8 mouse cellular contexts compared by ENCODE assay signal in genomic region chr9:120020285-120020890, GRCm38 (mm10). TPM values are rescaled to one million over a fixed set of nuclear protein-coding genes. Genes with fewer than 3 reads are reported as not detected.
A peak's percentile ranks its signal among the peaks of the same experiment; 100 is the strongest.
DNase-seq lines count a peak whose midpoint lies in the region; ATAC-seq and TF ChIP-seq lines count a peak whose summit lies in the region.

No protein-coding gene starts in this region.

- H3K36me3 ChIP-seq in neural tube, embryonic 15.5 days, result no peaks in the 10 kb centered on the region

- no peaks in the 10 kb centered on the region for H3K27me3 ChIP-seq in neural tube, embryonic 15.5 days (replicated peaks)

- DNase-seq in neural tube, embryonic 10.5 days (ENCODE audit: extremely low spot score, low spot score), result peak; percentile 83
- DNase-seq in cerebellum, adult 11-12 months, result peak; percentile 66
- DNase-seq in gastrocnemius, adult 18-20 months (ENCODE audit: low spot score), result peak; percentile 84
- DNase-seq in left cerebral cortex, postnatal 4 days, result peak; percentile 85
- DNase-seq in testis, postnatal 14 days (ENCODE audit: low spot score), result peak; percentile 54

- H3K9me3 ChIP-seq in neural tube, embryonic 15.5 days (replicated peaks), result no peaks in the 10 kb centered on the region

- H3K4me2 ChIP-seq in neural tube, embryonic 15.5 days, result no peak overlapping the region

- no peak overlapping the region for H3K9ac ChIP-seq in neural tube, embryonic 15.5 days (replicated peaks)

- intact Hi-C loops in left cerebral cortex, postnatal 4 days (cut with DNase I), result no loop called here

- no peak overlapping the region; the same call in 1 of the 2 replicates for H3K27ac ChIP-seq in neural tube, embryonic 15.5 days (replicated peaks)
- H3K27ac ChIP-seq in olfactory bulb, adult 2 months (ENCODE audit: insufficient read depth, low read depth, low read length), result 0 out of 2 replicates have a peak overlapping the region, but pooled peaks have one; percentile 25

- no peak for ATAC-seq in neural tube, embryonic 15.5 days (ENCODE audit: low FRiP score)
- ATAC-seq in inflammation-experienced regulatory T-cells, adult 6 months, result peak; percentile 46

- no peak overlapping the region for H3K4me3 ChIP-seq in neural tube, embryonic 15.5 days (replicated peaks)
- H3K4me3 ChIP-seq in olfactory bulb, adult 2 months (ENCODE audit: insufficient read depth, low read depth, low read length), result no peak overlapping the region

- TF ChIP-seq POLR2A in olfactory bulb, adult 2 months (IDR thresholded peaks at IDR 0.05; ENCODE audit: insufficient read depth, low read depth, low read length), result no peak

- no peak for TF ChIP-seq CTCF in olfactory bulb, adult 2 months (IDR thresholded peaks at IDR 0.05; ENCODE audit: insufficient read depth, low read depth, low read length)

- WGBS in neural tube, embryonic 15.5 days, result 49% methylated on average over 7 of the region's 7 CpGs
- 28% methylated on average over 7 of the region's 7 CpGs for WGBS in olfactory bulb, adult 2 months

- H3K4me1 ChIP-seq in neural tube, embryonic 15.5 days, result peaks cover 2% of the 10 kb centered on the region; the same call in 1 of the 2 replicates
- H3K4me1 ChIP-seq in olfactory bulb, adult 2 months (ENCODE audit: control insufficient read depth, insufficient read depth, low read length), result peaks cover 4% of the 10 kb centered on the region; the same call in 1 of the 2 replicates

RNA-seq across cellular contexts. Expression of gene Xirp1, which starts 3.0 kb away (rescaled TPM):
- 0.09 and 0.14 TPM in 2 replicates for polyA plus RNA-seq in neural tube, embryonic 15.5 days (2015; fragmentation: Nextera tagmentation; extraction: Ambion mirVana)
- total RNA-seq in gastrocnemius, adult 18-20 months (2021), result 100 to 1,000 TPM in 1 of 2 experiments, 10 to 100 TPM in 1; 81.3 to 590 TPM
- polyA plus RNA-seq in inflammation-experienced regulatory T-cells, adult 6 months (2017; shearing (Covaris generic)), result not detected
- total RNA-seq in left cerebral cortex, postnatal 4 days (2021), result under 1 TPM in 1 of 2 experiments, not detected in 1; 0.06 TPM
- polyA plus RNA-seq in olfactory bulb, adult 2 months (2012; ENCODE audit: insufficient read depth, insufficient read length, low replicate concordance, missing spikeins), result not detected in 2 replicates

RNA-seq across cellular contexts. Expression of gene Csrnp1, which starts 35.9 kb away (rescaled TPM):
- 1.4 and 3.4 TPM in 2 replicates for polyA plus RNA-seq in neural tube, embryonic 15.5 days (2015; fragmentation: Nextera tagmentation; extraction: Ambion mirVana)
- total RNA-seq in gastrocnemius, adult 18-20 months (2021), result 10 to 100 TPM; 11.4 to 27.0 TPM
- polyA plus RNA-seq in inflammation-experienced regulatory T-cells, adult 6 months (2017; shearing (Covaris generic)), result 10 to 100 TPM; 21.7 to 47.3 (median 39.5) TPM
- total RNA-seq in left cerebral cortex, postnatal 4 days (2021), result 1 to 10 TPM; 2.9 to 3.7 TPM
- not detected in 2 replicates for polyA plus RNA-seq in olfactory bulb, adult 2 months (2012; ENCODE audit: insufficient read depth, insufficient read length, low replicate concordance, missing spikeins)

RNA-seq across cellular contexts. Expression of gene Cx3cr1, which starts 49.3 kb away (rescaled TPM):
- 10.5 and 11.3 TPM in 2 replicates for polyA plus RNA-seq in neural tube, embryonic 15.5 days (2015; fragmentation: Nextera tagmentation; extraction: Ambion mirVana)
- under 1 TPM in 1 of 2 experiments, not detected in 1; 0.21 TPM for total RNA-seq in gastrocnemius, adult 18-20 months (2021)
- 1 to 10 TPM in 1 of 3 experiments, under 1 TPM in 2; 0.29 to 1.2 (median 0.43) TPM for polyA plus RNA-seq in inflammation-experienced regulatory T-cells, adult 6 months (2017; shearing (Covaris generic))
- total RNA-seq in left cerebral cortex, postnatal 4 days (2021), result 10 to 100 TPM in 1 of 2 experiments, 1 to 10 TPM in 1; 9.7 to 11.2 TPM
- polyA plus RNA-seq in olfactory bulb, adult 2 months (2012; ENCODE audit: insufficient read depth, insufficient read length, low replicate concordance, missing spikeins), result not detected in 2 replicates
